Mouse (Mus musculus): ENCODE measurements around the gene Tnfaip8l1. TPM values are rescaled to one million over a fixed set of nuclear protein-coding genes. Genes with fewer than 3 reads are reported as not detected.

Gene Tnfaip8l1
- polyA plus RNA-seq, 1 experiment: 1.7 TPM

DNA sequence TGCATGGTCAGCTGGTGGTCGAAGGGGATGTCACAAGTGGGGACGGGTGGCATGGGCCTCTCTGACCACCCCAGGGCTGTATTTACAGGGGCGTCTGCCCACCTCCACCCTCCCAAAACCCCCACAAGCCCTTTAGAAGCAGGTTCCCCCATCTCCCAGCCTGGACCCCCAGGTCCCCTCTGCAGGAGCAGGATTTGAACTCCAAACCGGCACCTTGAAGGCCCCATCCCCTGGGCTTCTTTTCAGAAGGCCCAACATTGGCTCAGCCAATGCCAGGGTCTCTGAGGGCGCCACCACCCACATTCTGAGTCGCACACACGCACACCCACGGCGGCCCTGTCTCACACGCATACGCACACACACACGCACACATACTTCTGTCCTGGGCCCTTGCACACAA is 39.1 kb upstream of the Tnfaip8l1 start:
- H3K4me1 ChIP-seq (ENCODE audit: control insufficient read depth, insufficient read depth, low read length): peaks cover 10% of the 10 kb centered on the region
- no peak overlapping the region for H3K4me3 ChIP-seq (replicated peaks; ENCODE audit: insufficient read depth, low read depth, low read length)
- H3K27ac ChIP-seq (ENCODE audit: insufficient read depth, low read length): no peak overlapping the region
- WGBS: 94% methylated on average over 12 of the region's 12 CpGs
- H3K27me3 ChIP-seq (ENCODE audit: control insufficient read depth, insufficient read depth, low read length): no peaks in the 10 kb centered on the region; the same call in 1 of the 2 replicates
- TF ChIP-seq POLR2A (IDR thresholded peaks at IDR 0.05; ENCODE audit: borderline replicate concordance, insufficient read depth, low read length) (no peak), CTCF (IDR thresholded peaks at IDR 0.05; ENCODE audit: borderline replicate concordance, insufficient read depth, low read depth, low read length) (no peak)
- no peak for DNase-seq

DNA sequence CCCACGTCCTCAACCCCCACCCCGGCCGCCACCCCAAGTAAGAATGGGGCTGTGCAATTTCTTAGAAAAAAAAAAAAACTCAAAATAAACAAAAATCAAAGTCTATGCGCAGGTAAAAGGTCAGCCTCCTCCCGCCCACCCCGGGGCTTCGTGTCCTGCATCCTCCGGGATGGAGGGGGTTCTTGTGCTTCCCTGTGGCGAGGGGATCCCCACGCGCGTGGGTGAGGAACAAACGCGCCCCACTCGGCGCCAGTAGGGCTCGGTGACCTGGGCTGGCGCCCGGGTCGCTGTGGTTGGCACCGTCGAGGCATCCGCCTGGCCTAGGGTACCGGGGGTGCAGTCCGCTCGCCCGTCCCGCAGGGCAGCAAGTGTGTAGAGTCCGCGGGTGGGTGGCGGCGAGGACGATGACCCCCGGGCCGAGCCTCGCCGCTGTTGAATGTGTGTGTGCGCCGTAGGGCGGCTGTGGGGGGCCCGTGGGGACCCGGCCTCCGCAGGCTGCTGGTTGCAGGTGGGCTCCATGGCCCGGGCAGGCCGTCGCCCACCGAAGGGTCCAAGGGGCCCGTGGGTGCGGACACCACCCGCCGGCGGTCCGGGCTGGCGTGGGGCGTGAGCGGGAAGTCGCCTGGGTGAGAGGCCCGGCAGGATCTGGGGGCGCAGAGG is 38.5 kb upstream of the Tnfaip8l1 start:
- no peaks in the 10 kb centered on the region; the same call in 1 of the 2 replicates for H3K27me3 ChIP-seq (ENCODE audit: control insufficient read depth, insufficient read depth, low read length)
- no peak overlapping the region for H3K27ac ChIP-seq (ENCODE audit: insufficient read depth, low read length)
- TF ChIP-seq POLR2A (IDR thresholded peaks at IDR 0.05; ENCODE audit: borderline replicate concordance, insufficient read depth, low read length) (no peak), CTCF (IDR thresholded peaks at IDR 0.05; ENCODE audit: borderline replicate concordance, insufficient read depth, low read depth, low read length) (no peak)
- peaks cover 14% of the 10 kb centered on the region for H3K4me1 ChIP-seq (ENCODE audit: control insufficient read depth, insufficient read depth, low read length)
- no peak for DNase-seq
- H3K4me3 ChIP-seq (replicated peaks; ENCODE audit: insufficient read depth, low read depth, low read length): no peak overlapping the region
- WGBS: 57% methylated on average over 58 of the region's 59 CpGs

DNA sequence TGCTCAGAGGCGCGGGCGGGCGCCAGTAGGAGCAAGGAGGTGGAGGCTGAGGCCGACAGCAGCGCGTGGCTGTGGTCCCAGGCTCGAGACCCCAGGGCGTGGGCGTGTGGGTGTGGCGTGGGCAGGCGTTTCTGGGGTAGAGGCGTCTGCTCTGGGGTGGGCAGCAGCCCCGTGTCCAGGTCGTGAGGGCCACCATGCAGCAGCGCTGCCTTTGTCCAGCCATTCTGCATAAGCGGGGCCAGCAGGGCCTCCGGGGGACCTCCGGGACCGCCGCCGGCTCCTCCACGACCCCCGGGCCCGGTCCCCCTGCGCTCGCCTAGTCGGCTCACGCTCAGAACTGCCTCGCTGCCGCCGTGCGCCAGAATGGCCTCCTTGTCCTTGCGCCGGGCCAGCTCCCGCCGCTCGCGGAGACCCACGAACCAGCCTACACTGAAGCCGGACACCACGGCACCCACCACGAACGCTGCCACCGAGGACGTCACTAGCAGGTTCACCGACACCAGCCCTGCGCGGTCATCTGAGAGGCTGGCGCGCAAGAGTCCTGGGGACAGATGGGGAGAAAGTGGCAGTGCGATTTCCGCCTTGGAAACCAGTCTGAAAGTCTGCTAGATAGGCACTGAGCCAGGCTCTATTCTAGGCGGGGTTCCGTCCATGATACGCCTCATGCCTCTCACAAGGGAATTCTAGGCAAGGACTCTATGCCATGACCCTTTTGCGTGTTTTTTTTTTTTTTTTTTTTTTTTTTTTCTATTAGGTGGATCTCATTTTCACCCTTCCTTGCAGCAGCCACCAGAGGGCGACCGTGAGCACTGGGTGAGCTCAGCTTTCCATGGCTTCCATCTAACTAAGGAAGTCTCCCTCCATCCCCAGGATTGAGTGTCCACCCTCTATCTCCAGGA is 37.7 kb upstream of the Tnfaip8l1 start:
- DNase-seq: peak; percentile 47 to 63
- H3K4me3 ChIP-seq (replicated peaks; ENCODE audit: insufficient read depth, low read depth, low read length): no peak overlapping the region
- TF ChIP-seq POLR2A (IDR thresholded peaks at IDR 0.05; ENCODE audit: borderline replicate concordance, insufficient read depth, low read length) (no peak), CTCF (IDR thresholded peaks at IDR 0.05; ENCODE audit: borderline replicate concordance, insufficient read depth, low read depth, low read length) (peak; percentile 76)
- H3K27ac ChIP-seq (ENCODE audit: insufficient read depth, low read length): no peak overlapping the region
- no peaks in the 10 kb centered on the region; the same call in 1 of the 2 replicates for H3K27me3 ChIP-seq (ENCODE audit: control insufficient read depth, insufficient read depth, low read length)
- H3K4me1 ChIP-seq (ENCODE audit: control insufficient read depth, insufficient read depth, low read length): peaks cover 14% of the 10 kb centered on the region
- 23% methylated on average over 59 of the region's 59 CpGs for WGBS

DNA sequence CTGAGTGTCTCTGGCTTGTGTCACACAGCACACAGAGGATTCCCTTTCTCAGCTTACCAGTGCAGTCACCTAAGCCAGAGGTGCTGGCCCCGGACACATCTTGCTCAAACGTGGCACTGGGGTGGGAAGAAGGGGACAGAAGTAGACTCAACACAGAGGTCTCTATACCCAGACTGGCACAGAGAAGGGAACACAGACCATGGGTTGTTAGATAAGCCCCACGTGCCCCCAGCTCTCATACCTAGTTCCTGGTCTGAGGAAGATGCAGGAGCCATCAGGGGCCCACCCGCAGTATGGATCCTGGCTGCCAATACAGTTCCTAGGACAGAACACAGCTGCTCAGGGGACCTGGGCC is 37.0 kb upstream of the Tnfaip8l1 start:
- Histone ChIP-seq H3K4me3 (replicated peaks; ENCODE audit: insufficient read depth, low read depth, low read length) (no peak overlapping the region), H3K4me1 (ENCODE audit: control insufficient read depth, insufficient read depth, low read length) (peaks cover 11% of the 10 kb centered on the region), H3K27me3 (ENCODE audit: control insufficient read depth, insufficient read depth, low read length) (no peaks in the 10 kb centered on the region; the same call in 1 of the 2 replicates), H3K27ac (ENCODE audit: insufficient read depth, low read length) (no peak overlapping the region)
- DNase-seq: no peak
- TF ChIP-seq CTCF (IDR thresholded peaks at IDR 0.05; ENCODE audit: borderline replicate concordance, insufficient read depth, low read depth, low read length) (no peak), POLR2A (IDR thresholded peaks at IDR 0.05; ENCODE audit: borderline replicate concordance, insufficient read depth, low read length) (no peak)
- 93% methylated on average over 4 of the region's 4 CpGs for WGBS

DNA sequence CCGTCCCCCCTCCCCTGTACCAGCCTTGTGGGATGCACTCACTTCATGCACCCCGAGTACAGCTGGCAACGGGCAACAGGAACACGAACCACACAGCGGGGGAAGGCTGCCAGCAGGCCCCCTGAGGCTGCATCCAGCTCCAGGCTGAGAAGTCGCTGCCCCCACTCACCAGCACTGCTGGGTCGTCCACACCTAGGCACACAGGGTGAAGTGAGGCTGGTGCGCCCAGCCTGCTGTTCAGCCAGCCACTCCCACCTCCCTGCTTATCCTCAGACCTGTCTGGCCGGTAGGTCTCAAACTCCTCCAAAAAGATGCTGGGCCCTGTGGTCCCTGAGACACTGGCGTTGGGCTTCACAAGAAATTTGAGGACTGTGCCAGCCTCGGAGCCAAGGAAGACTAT is 36.1 kb upstream of the Tnfaip8l1 start:
- 69% methylated on average over 11 of the region's 11 CpGs for WGBS
- DNase-seq: no peak
- H3K27ac ChIP-seq (ENCODE audit: insufficient read depth, low read length): no peak overlapping the region
- H3K4me1 ChIP-seq (ENCODE audit: control insufficient read depth, insufficient read depth, low read length): peaks cover 7% of the 10 kb centered on the region
- no peaks in the 10 kb centered on the region; the same call in 1 of the 2 replicates for H3K27me3 ChIP-seq (ENCODE audit: control insufficient read depth, insufficient read depth, low read length)
- TF ChIP-seq POLR2A (IDR thresholded peaks at IDR 0.05; ENCODE audit: borderline replicate concordance, insufficient read depth, low read length): no peak
- TF ChIP-seq CTCF (IDR thresholded peaks at IDR 0.05; ENCODE audit: borderline replicate concordance, insufficient read depth, low read depth, low read length): no peak
- no peak overlapping the region for H3K4me3 ChIP-seq (replicated peaks; ENCODE audit: insufficient read depth, low read depth, low read length)

DNA sequence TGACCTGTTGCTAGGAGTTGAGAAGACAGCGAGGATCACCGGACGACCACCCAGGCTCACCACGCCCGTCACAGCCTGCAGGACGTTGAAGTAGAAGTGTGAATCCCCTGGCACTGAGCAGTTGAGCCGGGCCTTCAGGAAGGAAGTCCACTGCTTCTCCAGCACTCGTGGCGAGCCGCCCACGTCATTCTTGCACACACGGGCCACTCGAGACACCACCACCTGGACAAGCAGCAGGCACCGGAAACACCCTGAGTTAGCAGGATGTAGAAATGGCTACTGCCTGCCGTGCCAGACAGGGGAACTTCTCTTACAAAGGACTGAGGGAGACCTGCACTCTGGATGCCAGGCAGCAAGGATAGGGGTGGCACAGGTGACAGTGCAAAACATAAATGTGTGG is 34.0 kb upstream of the Tnfaip8l1 start:
- TF ChIP-seq POLR2A (IDR thresholded peaks at IDR 0.05; ENCODE audit: borderline replicate concordance, insufficient read depth, low read length) (no peak), CTCF (IDR thresholded peaks at IDR 0.05; ENCODE audit: borderline replicate concordance, insufficient read depth, low read depth, low read length) (no peak)
- 16% methylated on average over 15 of the region's 15 CpGs for WGBS

DNA sequence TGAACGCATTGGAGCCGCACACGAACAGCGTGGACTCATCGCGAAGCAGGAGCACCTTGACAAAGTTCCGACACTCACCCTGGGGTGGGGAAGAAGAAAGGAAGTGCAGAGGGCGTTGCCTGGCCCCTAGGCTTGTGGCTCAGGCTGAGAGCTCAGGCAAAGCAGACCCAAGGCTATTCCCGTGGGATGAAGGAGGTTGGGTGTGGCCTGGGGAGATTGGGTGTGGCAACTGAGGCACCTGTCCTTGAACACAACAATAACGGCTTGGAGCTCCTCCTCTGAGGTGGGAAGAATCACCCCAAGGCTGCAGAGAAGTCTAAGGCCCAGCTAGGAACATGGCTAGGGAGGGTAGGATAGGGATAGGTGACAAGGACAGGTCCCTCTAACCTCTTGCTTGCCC is 31.1 kb upstream of the Tnfaip8l1 start:
- DNase-seq: no peak
- Histone ChIP-seq H3K4me3 (replicated peaks; ENCODE audit: insufficient read depth, low read depth, low read length) (no peak overlapping the region), H3K27ac (ENCODE audit: insufficient read depth, low read length) (no peak overlapping the region), H3K27me3 (ENCODE audit: control insufficient read depth, insufficient read depth, low read length) (no peaks in the 10 kb centered on the region), H3K4me1 (ENCODE audit: control insufficient read depth, insufficient read depth, low read length) (peaks cover 5% of the 10 kb centered on the region)
- TF ChIP-seq POLR2A (IDR thresholded peaks at IDR 0.05; ENCODE audit: borderline replicate concordance, insufficient read depth, low read length): no peak
- no peak for TF ChIP-seq CTCF (IDR thresholded peaks at IDR 0.05; ENCODE audit: borderline replicate concordance, insufficient read depth, low read depth, low read length)
- WGBS: 90% methylated on average over 10 of the region's 10 CpGs

More for the DNA sequence above, 34.0 kb upstream of the Tnfaip8l1 start:
- Histone ChIP-seq H3K27ac (ENCODE audit: insufficient read depth, low read length) (no peak overlapping the region), H3K4me1 (ENCODE audit: control insufficient read depth, insufficient read depth, low read length) (peaks cover 7% of the 10 kb centered on the region), H3K27me3 (ENCODE audit: control insufficient read depth, insufficient read depth, low read length) (no peaks in the 10 kb centered on the region), H3K4me3 (replicated peaks; ENCODE audit: insufficient read depth, low read depth, low read length) (no peak overlapping the region)
- DNase-seq: peak; percentile 49 to 62

Measured in cerebellum, adult 2 months (tissue).